Mouse (Mus musculus) cortical plate, adult 2 months (tissue): ENCODE data around the gene Gm11985.

Experiments
- CTCF ChIP-seq: fragments of 200-500 bp; IDR thresholded peaks from 2 replicates; pipeline ENCODE4 v1.5.1; 2011; ENCODE audit warnings: mild to moderate bottlenecking, control low read depth, low read length; ENCODE audit not compliant: insufficient read depth; ENCODE audit errors: extremely low read depth
- POLR2A ChIP-seq: fragments of 200-500 bp; IDR thresholded peaks from 2 replicates; pipeline ENCODE4 v1.6.1; 2011; ENCODE audit warnings: mild to moderate bottlenecking, low read length, control low read depth; ENCODE audit not compliant: insufficient read depth; ENCODE audit errors: extremely low read depth

DNA sequence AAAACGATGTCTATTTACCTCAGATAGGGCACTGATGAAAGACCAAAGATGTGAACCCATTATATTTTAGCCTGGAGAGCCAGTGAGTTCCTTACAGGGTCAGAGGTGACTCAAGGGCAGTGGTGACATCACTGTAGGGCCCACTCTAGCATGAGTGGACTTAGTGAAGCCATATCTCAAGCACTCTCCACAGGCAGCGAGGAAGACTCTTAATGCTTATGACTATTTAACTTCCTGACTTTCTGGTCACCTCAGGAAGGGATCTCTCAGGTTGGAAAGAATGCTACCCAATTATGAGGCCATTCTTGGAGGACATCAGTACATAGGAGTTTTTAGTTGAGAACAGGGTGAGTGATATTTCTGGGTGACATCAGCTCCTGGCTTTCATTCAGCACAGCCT, 45.0 kb upstream of the Gm11985 start:
- TF ChIP-seq CTCF, result no peak
- no peak for TF ChIP-seq POLR2A
